Comparison of ENCODE assay signal across 20 mouse cellular contexts in genomic region chr13:25722595-25723525, GRCm38 (mm10).
DNase-seq lines count a peak whose midpoint lies in the region; ATAC-seq and TF ChIP-seq lines count a peak whose summit lies in the region.
"Had no signal": no experiment of that assay in that cellular context is flagged by ENCODE, and none has a peak within 500 bp of the region (broad histone marks: within the 10 kb centered on the region; RNA-seq: fewer than 3 reads in every experiment).

No protein-coding gene starts in this region.

- no peak for DNase-seq in forebrain, embryonic 11.5 days (ENCODE audit: low spot score)
- DNase-seq in kidney, postnatal 0 days (ENCODE audit: low spot score), result peak; percentile 61
- no peak for DNase-seq in kidney, postnatal 14 days
- no peak for DNase-seq in limb, embryonic 10.5 days (ENCODE audit: low spot score)
- no peak for DNase-seq in right cerebral cortex, adult 2 months (ENCODE audit: low spot score in 2 of 2)
- DNase-seq: adrenal gland, postnatal 14 days; B cell, adult 2 months; cerebellum, adult 9-11 months; gastrocnemius, postnatal 14 days; heart, postnatal 10 days; left cerebral cortex, postnatal 4 days; liver, embryonic 13.5 days; spleen, adult 18-20 months; thymus, adult 18-20 months had no signal

- no peaks in the 10 kb centered on the region for H3K36me3 ChIP-seq in forebrain, embryonic 16.5 days (ENCODE audit: control insufficient read depth, insufficient read depth)
- no peaks in the 10 kb centered on the region for H3K36me3 ChIP-seq in forebrain, embryonic 11.5 days (ENCODE audit: control insufficient read depth, insufficient read depth, low read length)
- H3K36me3 ChIP-seq in kidney, postnatal 0 days (ENCODE audit: insufficient read depth, low read length), result no peaks in the 10 kb centered on the region
- H3K36me3 ChIP-seq in limb, embryonic 10.5 days, result no peaks in the 10 kb centered on the region
- H3K36me3 ChIP-seq in neural tube, embryonic 13.5 days, result no peaks in the 10 kb centered on the region
- H3K36me3 ChIP-seq: embryonic facial prominence, embryonic 10.5 days; heart, embryonic 10.5 days; liver, embryonic 13.5 days; lung, embryonic 15.5 days had no signal

- no peak overlapping the region for H3K4me3 ChIP-seq in forebrain, embryonic 16.5 days (replicated peaks; ENCODE audit: low read length)
- H3K4me3 ChIP-seq in forebrain, embryonic 11.5 days (ENCODE audit: low read depth, low read length), result no peak overlapping the region
- H3K4me3 ChIP-seq in kidney, postnatal 0 days (replicated peaks; ENCODE audit: low read depth, low read length), result no peak overlapping the region
- H3K4me3 ChIP-seq in limb, embryonic 10.5 days, result no peak overlapping the region
- H3K4me3 ChIP-seq in neural tube, embryonic 13.5 days, result no peak overlapping the region
- H3K4me3 ChIP-seq: embryonic facial prominence, embryonic 10.5 days; heart, embryonic 10.5 days; liver, embryonic 13.5 days; lung, embryonic 15.5 days had no signal

- no peak for TF ChIP-seq CTCF in kidney, postnatal 0 days (IDR thresholded peaks at IDR 0.05; ENCODE audit: low read depth)

- H3K9me3 ChIP-seq in forebrain, embryonic 16.5 days (ENCODE audit: control insufficient read depth, low read length), result no peaks in the 10 kb centered on the region
- no peaks in the 10 kb centered on the region for H3K9me3 ChIP-seq in forebrain, embryonic 11.5 days (ENCODE audit: control insufficient read depth, low read length)
- no peaks in the 10 kb centered on the region for H3K9me3 ChIP-seq in kidney, postnatal 0 days (replicated peaks; ENCODE audit: low read length)
- no peaks in the 10 kb centered on the region for H3K9me3 ChIP-seq in limb, embryonic 10.5 days (replicated peaks)
- no peaks in the 10 kb centered on the region for H3K9me3 ChIP-seq in neural tube, embryonic 13.5 days
- H3K9me3 ChIP-seq: embryonic facial prominence, embryonic 10.5 days; heart, embryonic 10.5 days; liver, embryonic 13.5 days; lung, embryonic 15.5 days had no signal

- ATAC-seq in forebrain, embryonic 16.5 days, result peak; percentile 50; the same call in 1 of the 2 replicates
- ATAC-seq in forebrain, embryonic 11.5 days (replicated peaks; ENCODE audit: low FRiP score), result no peak
- no peak for ATAC-seq in kidney, postnatal 0 days (replicated peaks; ENCODE audit: low FRiP score, low read depth)
- ATAC-seq in neural tube, embryonic 13.5 days (ENCODE audit: low read depth), result peak; percentile 85
- ATAC-seq: activated CD4-positive, CD25-positive, alpha-beta regulatory T cell, adult 4 months had no signal

- no peaks in the 10 kb centered on the region for H3K27me3 ChIP-seq in forebrain, embryonic 16.5 days (replicated peaks; ENCODE audit: control insufficient read depth, insufficient read depth, low read length)
- H3K27me3 ChIP-seq in forebrain, embryonic 11.5 days (ENCODE audit: control insufficient read depth, insufficient read depth, low read length), result no peaks in the 10 kb centered on the region
- no peaks in the 10 kb centered on the region for H3K27me3 ChIP-seq in kidney, postnatal 0 days (ENCODE audit: insufficient read depth, low read length)
- H3K27me3 ChIP-seq in limb, embryonic 10.5 days (ENCODE audit: low read depth, poor library complexity, severe bottlenecking), result no peaks in the 10 kb centered on the region
- H3K27me3 ChIP-seq in neural tube, embryonic 13.5 days, result no peaks in the 10 kb centered on the region
- H3K27me3 ChIP-seq: liver, embryonic 13.5 days; lung, embryonic 15.5 days had no signal

- H3K4me1 ChIP-seq in forebrain, embryonic 16.5 days (replicated peaks; ENCODE audit: control insufficient read depth, insufficient read depth, low read length), result no peaks in the 10 kb centered on the region
- no peaks in the 10 kb centered on the region; the same call in 1 of the 2 replicates for H3K4me1 ChIP-seq in forebrain, embryonic 11.5 days (replicated peaks; ENCODE audit: control insufficient read depth, insufficient read depth, low read length)
- no peaks in the 10 kb centered on the region for H3K4me1 ChIP-seq in kidney, postnatal 0 days (replicated peaks; ENCODE audit: insufficient read depth, low read length)
- peaks cover 21% of the 10 kb centered on the region for H3K4me1 ChIP-seq in limb, embryonic 10.5 days
- peaks cover 23% of the 10 kb centered on the region for H3K4me1 ChIP-seq in neural tube, embryonic 13.5 days (replicated peaks)
- H3K4me1 ChIP-seq: heart, embryonic 10.5 days; liver, embryonic 13.5 days; lung, embryonic 15.5 days had no signal

- no peak overlapping the region for H3K4me2 ChIP-seq in forebrain, embryonic 16.5 days (ENCODE audit: low read length)
- H3K4me2 ChIP-seq in forebrain, embryonic 11.5 days (ENCODE audit: low read depth, low read length, severe bottlenecking), result no peak overlapping the region
- H3K4me2 ChIP-seq in kidney, postnatal 0 days (ENCODE audit: low read length), result no peak overlapping the region
- no peak overlapping the region for H3K4me2 ChIP-seq in neural tube, embryonic 13.5 days
- H3K4me2 ChIP-seq: liver, embryonic 13.5 days; lung, embryonic 15.5 days had no signal

- H3K27ac ChIP-seq in forebrain, embryonic 16.5 days (ENCODE audit: low read length), result no peak overlapping the region
- no peak overlapping the region for H3K27ac ChIP-seq in forebrain, embryonic 11.5 days (ENCODE audit: low read depth, low read length)
- H3K27ac ChIP-seq in kidney, postnatal 0 days, result no peak overlapping the region
- H3K27ac ChIP-seq in limb, embryonic 10.5 days, result peak overlapping the region; percentile 73
- peak overlapping the region; percentile 85 for H3K27ac ChIP-seq in neural tube, embryonic 13.5 days (replicated peaks)
- H3K27ac ChIP-seq: embryonic facial prominence, embryonic 10.5 days; heart, embryonic 10.5 days; liver, embryonic 13.5 days; lung, embryonic 15.5 days had no signal

- WGBS in forebrain, embryonic 16.5 days, result 47% methylated on average over 4 of the region's 4 CpGs
- 64% methylated on average over 4 of the region's 4 CpGs for whole genome bisulfite sequencing in forebrain, embryonic 11.5 days
- 30% methylated on average over 4 of the region's 4 CpGs for WGBS in kidney, postnatal 0 days
- 59% methylated on average over 4 of the region's 4 CpGs for WGBS in limb, embryonic 10.5 days
- WGBS in neural tube, embryonic 13.5 days, result 15% methylated on average over 4 of the region's 4 CpGs

- no peak overlapping the region for H3K9ac ChIP-seq in forebrain, embryonic 16.5 days (replicated peaks; ENCODE audit: low read depth, low read length)
- no peak overlapping the region for H3K9ac ChIP-seq in forebrain, embryonic 11.5 days (ENCODE audit: low read length)
- H3K9ac ChIP-seq in kidney, postnatal 0 days (ENCODE audit: low read depth, low read length), result no peak overlapping the region
- H3K9ac ChIP-seq in neural tube, embryonic 13.5 days, result no peak overlapping the region
- H3K9ac ChIP-seq: liver, embryonic 13.5 days; lung, embryonic 15.5 days had no signal

Comparison
In these comparisons a context has a peak if more than half of its experiments do, and no peak if none do; other contexts are left out.
1. ATAC-seq: peak in forebrain, embryonic 16.5 days (single experiment) and neural tube, embryonic 13.5 days (single experiment); none in forebrain, embryonic 11.5 days (single experiment) and kidney, postnatal 0 days (single experiment).
2. H3K27ac ChIP-seq: peak in limb, embryonic 10.5 days (single experiment) and neural tube, embryonic 13.5 days (single experiment); none in forebrain, embryonic 16.5 days (single experiment), forebrain, embryonic 11.5 days (single experiment) and kidney, postnatal 0 days (single experiment).